Mouse (Mus musculus): ENCODE data around the gene Rab11fip4. TPM values are rescaled to one million over a fixed set of nuclear protein-coding genes. Genes with fewer than 3 reads are reported as not detected.

Gene Rab11fip4
- polyA plus RNA-seq, 1 experiment from 2014 or later: 24.0 TPM

DNA sequence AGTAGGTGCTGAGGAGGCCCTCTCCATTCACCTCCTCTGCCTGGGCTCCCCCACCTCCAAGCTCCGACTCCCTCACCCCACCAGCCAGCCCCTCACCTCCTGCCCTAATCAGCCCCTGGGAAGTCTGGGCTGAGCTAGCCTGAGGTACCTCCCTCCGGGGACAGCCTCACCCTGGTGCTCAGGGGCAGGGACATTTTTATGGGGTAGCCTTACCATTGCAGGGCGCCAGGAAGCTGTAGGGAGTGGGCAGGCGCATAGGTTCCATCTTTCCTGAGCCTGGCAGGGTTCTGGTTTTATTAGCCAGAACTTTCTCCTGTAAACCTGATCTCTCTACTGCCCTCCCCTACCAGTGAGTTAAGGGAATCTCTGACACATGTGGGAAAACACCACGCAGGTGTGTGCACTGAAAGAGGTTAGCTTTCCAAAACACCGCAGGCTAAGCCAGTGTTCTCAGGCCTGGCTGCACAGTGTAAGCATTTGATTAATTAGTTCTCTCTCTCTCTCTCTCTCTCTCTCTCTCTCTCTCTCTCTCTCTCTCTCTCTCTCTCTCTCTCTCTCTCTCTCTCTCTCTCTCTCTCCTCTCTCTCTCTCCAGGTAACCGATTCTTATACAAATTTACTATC lies 38.9 kb downstream of the Rab11fip4 start:
- DNase-seq (ENCODE audit: low spot score): no peak
- Histone ChIP-seq H3K27me3 (ENCODE audit: control insufficient read depth, insufficient read depth, low read length) (no peaks in the 10 kb centered on the region), H3K9ac (no peak overlapping the region), H3K27ac (no peak overlapping the region), H3K4me3 (replicated peaks; ENCODE audit: low read length) (no peak overlapping the region), H3K36me3 (replicated peaks; ENCODE audit: control insufficient read depth, insufficient read depth) (peaks cover 14% of the 10 kb centered on the region), H3K4me2 (replicated peaks) (no peak overlapping the region), H3K9me3 (ENCODE audit: control insufficient read depth, low read length) (no peaks in the 10 kb centered on the region), H3K4me1 (replicated peaks; ENCODE audit: control insufficient read depth, insufficient read depth, low read length) (no peaks in the 10 kb centered on the region)
- WGBS: 84% methylated on average over 7 of the region's 7 CpGs
- ATAC-seq (ENCODE audit: low FRiP score): no peak

DNA sequence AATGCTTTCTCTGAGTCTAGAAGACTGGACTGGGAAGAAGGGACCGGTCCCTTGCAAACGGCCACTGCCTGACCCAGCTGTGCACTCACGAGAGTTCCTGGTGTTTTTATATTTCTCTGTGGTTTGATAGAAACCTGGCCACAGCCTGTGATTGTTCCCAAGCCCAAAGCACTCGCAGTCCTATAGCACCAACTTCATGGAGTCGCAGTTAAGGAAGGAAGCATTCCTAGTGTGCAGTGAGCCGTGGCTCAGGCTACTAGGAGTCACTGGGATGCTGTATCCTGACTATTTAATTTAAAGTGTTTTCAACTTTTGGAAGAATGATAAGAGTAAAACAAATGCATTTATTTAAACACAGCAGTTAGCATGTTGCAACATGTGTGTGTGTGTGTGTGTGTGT lies 39.5 kb downstream of the Rab11fip4 start:
- Histone ChIP-seq H3K4me3 (replicated peaks; ENCODE audit: low read length) (no peak overlapping the region), H3K27me3 (ENCODE audit: control insufficient read depth, insufficient read depth, low read length) (no peaks in the 10 kb centered on the region), H3K9me3 (ENCODE audit: control insufficient read depth, low read length) (no peaks in the 10 kb centered on the region), H3K9ac (no peak overlapping the region), H3K4me1 (replicated peaks; ENCODE audit: control insufficient read depth, insufficient read depth, low read length) (no peaks in the 10 kb centered on the region), H3K27ac (no peak overlapping the region), H3K36me3 (replicated peaks; ENCODE audit: control insufficient read depth, insufficient read depth) (peaks cover 14% of the 10 kb centered on the region), H3K4me2 (replicated peaks) (no peak overlapping the region)
- WGBS: 31% methylated on average over 6 of the region's 6 CpGs
- ATAC-seq (ENCODE audit: low FRiP score) (no peak), DNase-seq (ENCODE audit: low spot score) (no peak)

DNA sequence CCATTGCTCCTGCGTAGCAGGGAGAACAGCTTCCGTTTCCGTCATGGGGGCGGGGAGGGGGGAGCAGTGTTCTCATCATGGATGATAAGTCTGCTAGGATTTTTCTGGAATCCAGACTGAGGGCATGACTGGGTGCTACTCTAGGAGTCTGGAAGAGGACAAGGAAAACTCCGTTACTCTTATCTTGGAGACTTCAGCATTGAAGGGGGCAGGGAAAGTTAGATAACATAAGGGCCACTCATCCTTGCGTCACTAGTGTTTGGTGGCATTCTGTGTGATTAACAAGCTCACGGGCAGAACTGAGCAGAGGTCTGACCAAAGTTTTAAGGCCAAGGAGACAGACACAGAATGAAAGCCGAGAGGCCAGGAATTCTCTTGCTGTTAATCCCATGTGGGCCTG lies 42.4 kb downstream of the Rab11fip4 start:
- DNase-seq (ENCODE audit: low spot score) (no peak), ATAC-seq (ENCODE audit: low FRiP score) (no peak)
- Histone ChIP-seq H3K27me3 (ENCODE audit: control insufficient read depth, insufficient read depth, low read length) (no peaks in the 10 kb centered on the region), H3K4me3 (replicated peaks; ENCODE audit: low read length) (no peak overlapping the region), H3K4me1 (replicated peaks; ENCODE audit: control insufficient read depth, insufficient read depth, low read length) (no peaks in the 10 kb centered on the region), H3K9me3 (ENCODE audit: control insufficient read depth, low read length) (no peaks in the 10 kb centered on the region), H3K4me2 (replicated peaks) (no peak overlapping the region), H3K9ac (no peak overlapping the region), H3K27ac (no peak overlapping the region), H3K36me3 (replicated peaks; ENCODE audit: control insufficient read depth, insufficient read depth) (peaks cover 11% of the 10 kb centered on the region)
- WGBS: 91% methylated on average over 8 of the region's 8 CpGs

DNA sequence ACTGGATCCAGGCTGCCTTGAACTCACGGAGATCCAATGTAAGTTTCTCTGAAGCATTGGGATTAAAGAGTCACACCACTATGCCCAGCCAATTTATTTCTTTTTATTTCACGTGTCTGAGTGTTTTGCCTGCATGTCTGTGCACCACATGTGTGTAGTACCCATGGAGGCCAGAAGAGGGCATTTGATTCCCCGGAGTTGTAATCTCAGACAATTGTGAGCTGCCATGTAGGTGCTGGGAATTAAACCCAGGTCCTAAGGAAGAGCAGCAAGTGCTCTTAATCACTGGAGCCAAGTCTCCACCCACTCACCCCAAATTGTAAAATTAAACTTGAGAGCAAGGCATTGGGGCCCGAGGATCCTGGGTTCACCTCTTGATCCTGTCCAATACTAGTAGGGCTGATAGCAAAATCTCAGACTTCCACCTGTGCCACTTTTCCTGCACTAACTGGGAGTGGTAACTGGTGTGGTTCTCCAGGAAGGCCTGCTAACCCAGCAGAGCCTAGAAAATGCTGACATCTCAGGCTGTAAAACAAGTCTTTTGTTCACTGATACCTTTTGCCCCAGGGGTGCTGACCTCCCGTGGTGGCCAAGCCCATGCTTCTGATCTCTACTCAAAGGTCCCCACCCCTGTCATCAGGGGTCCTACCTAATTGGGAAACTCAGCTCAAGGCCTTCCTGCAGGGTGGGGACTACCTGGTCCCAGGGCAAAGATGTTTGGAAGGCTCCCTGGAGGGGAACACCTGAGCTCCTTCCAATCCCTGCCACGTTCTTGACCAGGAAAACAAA lies 44.8 kb downstream of the Rab11fip4 start:
- Histone ChIP-seq H3K4me3 (replicated peaks; ENCODE audit: low read length) (no peak overlapping the region), H3K4me1 (replicated peaks; ENCODE audit: control insufficient read depth, insufficient read depth, low read length) (peaks cover 5% of the 10 kb centered on the region), H3K9me3 (ENCODE audit: control insufficient read depth, low read length) (no peaks in the 10 kb centered on the region), H3K27me3 (ENCODE audit: control insufficient read depth, insufficient read depth, low read length) (no peaks in the 10 kb centered on the region), H3K36me3 (replicated peaks; ENCODE audit: control insufficient read depth, insufficient read depth) (peaks cover 7% of the 10 kb centered on the region), H3K4me2 (replicated peaks) (no peak overlapping the region), H3K27ac (no peak overlapping the region), H3K9ac (no peak overlapping the region)
- DNase-seq (ENCODE audit: low spot score) (no peak), ATAC-seq (ENCODE audit: low FRiP score) (no peak)
- WGBS: 80% methylated on average over 6 of the region's 6 CpGs

DNA sequence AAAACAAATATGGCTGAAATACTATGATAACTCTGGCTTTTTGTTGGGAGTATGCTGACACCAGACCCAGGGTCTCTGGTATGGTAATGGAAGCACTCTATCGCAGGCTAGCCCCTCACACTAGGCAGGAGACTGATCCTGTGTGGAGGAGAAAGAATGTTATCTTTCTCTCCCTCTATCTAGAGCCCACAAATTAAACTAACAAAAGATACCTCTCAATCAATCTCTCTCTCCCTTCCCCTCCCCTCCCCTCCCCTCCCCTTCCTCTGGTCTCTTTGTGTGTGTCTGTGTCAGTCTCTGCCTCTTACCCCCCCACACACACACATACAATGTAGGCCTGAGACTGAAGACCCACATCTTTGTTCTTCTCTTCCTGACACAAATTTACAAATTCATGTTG lies 45.5 kb downstream of the Rab11fip4 start:
- DNase-seq (ENCODE audit: low spot score) (no peak), ATAC-seq (ENCODE audit: low FRiP score) (no peak)
- H3K4me2 ChIP-seq (replicated peaks): no peak overlapping the region
- H3K27me3 ChIP-seq (ENCODE audit: control insufficient read depth, insufficient read depth, low read length): no peaks in the 10 kb centered on the region
- 50% methylated on average over 1 of the region's 1 CpGs for WGBS
- H3K9ac ChIP-seq: no peak overlapping the region
- H3K4me1 ChIP-seq (replicated peaks; ENCODE audit: control insufficient read depth, insufficient read depth, low read length): peaks cover 5% of the 10 kb centered on the region
- no peak overlapping the region for H3K4me3 ChIP-seq (replicated peaks; ENCODE audit: low read length)
- H3K27ac ChIP-seq: no peak overlapping the region
- H3K9me3 ChIP-seq (ENCODE audit: control insufficient read depth, low read length): no peaks in the 10 kb centered on the region
- H3K36me3 ChIP-seq (replicated peaks; ENCODE audit: control insufficient read depth, insufficient read depth): peaks cover 7% of the 10 kb centered on the region

DNA sequence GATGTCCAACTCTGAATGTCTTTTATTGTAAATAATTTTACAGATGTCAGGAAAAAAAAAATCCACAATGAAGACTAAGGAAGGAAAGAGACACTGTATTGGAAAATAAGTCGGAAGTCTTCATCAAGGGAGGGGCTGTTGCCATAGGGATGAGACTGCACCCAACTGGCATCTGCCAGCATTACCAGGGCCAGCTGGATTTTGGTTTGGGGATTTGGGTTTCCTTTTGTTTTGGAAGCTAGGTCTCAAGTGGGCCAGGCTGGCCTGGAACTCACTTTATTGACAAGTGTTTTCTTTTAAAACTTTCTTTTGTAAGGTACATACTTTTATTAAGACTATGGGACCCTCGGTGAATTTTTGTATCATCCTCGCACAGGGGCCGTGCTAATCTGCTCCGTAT lies 47.7 kb downstream of the Rab11fip4 start:
- H3K27ac ChIP-seq: no peak overlapping the region
- no peak for DNase-seq (ENCODE audit: low spot score)
- no peaks in the 10 kb centered on the region; the same call in none of the 2 replicates for H3K36me3 ChIP-seq (replicated peaks; ENCODE audit: control insufficient read depth, insufficient read depth)
- WGBS: 31% methylated on average over 5 of the region's 5 CpGs
- no peaks in the 10 kb centered on the region for H3K9me3 ChIP-seq (ENCODE audit: control insufficient read depth, low read length)
- H3K9ac ChIP-seq: no peak overlapping the region
- ATAC-seq (ENCODE audit: low FRiP score): no peak
- peaks cover 5% of the 10 kb centered on the region for H3K4me1 ChIP-seq (replicated peaks; ENCODE audit: control insufficient read depth, insufficient read depth, low read length)
- no peak overlapping the region for H3K4me3 ChIP-seq (replicated peaks; ENCODE audit: low read length)
- H3K27me3 ChIP-seq (ENCODE audit: control insufficient read depth, insufficient read depth, low read length): no peaks in the 10 kb centered on the region
- H3K4me2 ChIP-seq (replicated peaks): no peak overlapping the region

DNA sequence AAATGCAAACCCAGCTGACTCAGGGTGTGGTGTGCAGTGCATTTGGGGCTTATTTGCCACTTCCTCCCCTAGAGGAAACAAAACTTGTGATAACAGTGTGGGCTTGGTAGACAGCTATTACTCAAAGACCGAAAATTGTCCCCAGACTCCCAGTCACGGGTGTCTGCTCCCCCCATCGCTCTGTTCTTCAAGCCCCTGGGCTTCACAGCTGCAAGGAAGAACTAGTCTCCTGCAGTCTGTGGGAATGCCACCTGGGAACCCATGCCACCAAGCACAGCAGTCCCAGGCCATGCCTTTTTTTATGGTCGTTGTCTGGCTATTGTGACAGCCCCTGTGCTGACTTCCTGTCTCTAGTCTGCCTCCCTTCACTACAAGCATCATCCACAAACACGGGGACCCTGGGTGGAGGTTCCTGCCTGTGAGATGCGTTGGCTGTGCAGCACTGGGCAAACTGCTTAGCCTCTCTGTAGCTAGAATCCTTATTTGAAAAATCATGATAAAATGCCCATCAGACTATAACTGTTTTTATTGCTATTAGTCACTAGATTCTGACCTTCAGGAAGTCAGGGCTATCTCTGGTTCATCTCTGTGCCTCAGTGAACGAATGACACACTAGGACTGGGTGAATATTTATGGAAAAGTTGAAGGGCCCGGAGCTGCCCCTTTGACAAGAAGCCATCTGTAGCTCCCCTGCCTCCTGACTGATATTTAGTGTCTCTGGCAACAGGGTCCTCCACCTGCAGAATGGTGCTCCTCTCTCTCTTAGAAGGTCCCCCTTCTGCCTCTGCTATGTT lies 50.1 kb downstream of the Rab11fip4 start:
- H3K4me1 ChIP-seq (replicated peaks; ENCODE audit: control insufficient read depth, insufficient read depth, low read length): peaks cover 5% of the 10 kb centered on the region
- no peaks in the 10 kb centered on the region for H3K27me3 ChIP-seq (ENCODE audit: control insufficient read depth, insufficient read depth, low read length)
- no peaks in the 10 kb centered on the region for H3K36me3 ChIP-seq (replicated peaks; ENCODE audit: control insufficient read depth, insufficient read depth)
- no peak overlapping the region for H3K27ac ChIP-seq
- no peaks in the 10 kb centered on the region for H3K9me3 ChIP-seq (ENCODE audit: control insufficient read depth, low read length)
- H3K4me2 ChIP-seq (replicated peaks): no peak overlapping the region
- H3K4me3 ChIP-seq (replicated peaks; ENCODE audit: low read length): no peak overlapping the region
- DNase-seq (ENCODE audit: low spot score) (no peak), ATAC-seq (ENCODE audit: low FRiP score) (no peak)
- WGBS: 60% methylated on average over 8 of the region's 8 CpGs
- H3K9ac ChIP-seq: no peak overlapping the region

DNA sequence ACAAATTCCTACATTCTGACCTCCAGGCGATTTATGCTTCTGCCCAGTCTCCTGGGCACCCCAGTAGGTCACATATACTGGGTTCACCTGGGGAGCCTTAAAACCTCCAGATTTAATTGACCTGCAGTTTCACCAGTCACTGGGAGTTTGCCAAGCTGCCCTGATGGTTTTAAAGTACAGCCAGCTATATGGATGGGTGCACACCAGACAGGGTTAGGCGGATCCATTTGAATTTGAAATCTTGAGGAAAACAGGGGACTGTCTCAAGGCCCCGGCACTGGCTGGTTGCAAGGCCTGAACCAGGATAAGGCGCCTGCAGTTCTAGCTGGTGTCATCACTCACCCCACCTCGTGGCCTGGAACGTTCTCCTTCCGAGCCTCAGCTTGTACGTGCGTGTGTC lies 52.7 kb downstream of the Rab11fip4 start:
- Histone ChIP-seq H3K27ac (no peak overlapping the region), H3K4me3 (replicated peaks; ENCODE audit: low read length) (no peak overlapping the region), H3K4me1 (replicated peaks; ENCODE audit: control insufficient read depth, insufficient read depth, low read length) (peaks cover 12% of the 10 kb centered on the region), H3K9ac (no peak overlapping the region), H3K27me3 (ENCODE audit: control insufficient read depth, insufficient read depth, low read length) (no peaks in the 10 kb centered on the region), H3K9me3 (ENCODE audit: control insufficient read depth, low read length) (no peaks in the 10 kb centered on the region), H3K36me3 (replicated peaks; ENCODE audit: control insufficient read depth, insufficient read depth) (no peaks in the 10 kb centered on the region), H3K4me2 (replicated peaks) (no peak overlapping the region)
- ATAC-seq (ENCODE audit: low FRiP score) (no peak), DNase-seq (ENCODE audit: low spot score) (no peak)
- 63% methylated on average over 9 of the region's 9 CpGs for WGBS

DNA sequence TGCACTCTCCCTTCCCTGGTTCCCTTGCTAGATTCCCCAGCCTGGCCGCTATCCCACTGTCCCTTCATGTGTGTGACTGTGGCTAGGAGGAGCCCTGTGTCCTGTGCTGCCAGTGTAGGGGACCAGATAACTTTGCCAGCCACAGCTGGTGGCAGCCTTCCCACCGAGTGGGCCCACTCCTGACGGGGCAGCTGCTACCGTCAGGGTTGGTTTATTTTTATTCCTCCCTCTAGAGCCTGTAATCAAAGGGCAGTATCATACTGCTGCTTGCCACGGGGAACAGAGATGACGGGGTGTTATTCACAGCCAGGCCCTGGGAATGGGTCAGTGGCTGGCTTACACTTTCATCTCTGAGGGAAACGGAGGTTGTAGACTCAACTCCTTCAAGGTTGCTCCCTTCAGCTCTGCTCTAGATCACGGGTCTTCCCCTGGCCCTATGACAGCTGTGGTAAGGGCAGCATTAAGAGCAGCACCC lies 53.7 kb downstream of the Rab11fip4 start:
- Histone ChIP-seq H3K27me3 (ENCODE audit: control insufficient read depth, insufficient read depth, low read length) (no peaks in the 10 kb centered on the region), H3K4me1 (replicated peaks; ENCODE audit: control insufficient read depth, insufficient read depth, low read length) (peaks cover 10% of the 10 kb centered on the region), H3K4me3 (replicated peaks; ENCODE audit: low read length) (no peak overlapping the region), H3K9ac (no peak overlapping the region), H3K4me2 (replicated peaks) (no peak overlapping the region), H3K27ac (no peak overlapping the region), H3K9me3 (ENCODE audit: control insufficient read depth, low read length) (no peaks in the 10 kb centered on the region), H3K36me3 (replicated peaks; ENCODE audit: control insufficient read depth, insufficient read depth) (no peaks in the 10 kb centered on the region)
- 35% methylated on average over 8 of the region's 8 CpGs for WGBS
- ATAC-seq (ENCODE audit: low FRiP score) (no peak), DNase-seq (ENCODE audit: low spot score) (no peak)

All from hindbrain, embryonic 14.5 days (tissue).